Mouse (Mus musculus): Measurements from ENCODE around the gene Kat7. TPM values are rescaled to one million over a fixed set of nuclear protein-coding genes. Genes with fewer than 3 reads are reported as not detected.

Kat7 gene
- polyA plus RNA-seq, 1 experiment from 2014 or later, result 69.6 TPM

- ATAC-seq (replicated peaks), result no peak
- no peak overlapping the region for H3K27ac ChIP-seq
- WGBS, result 71% methylated on average over 2 of the region's 2 CpGs
Measured at GRCm38 (mm10) chr11:95344181-95344580, 34.1 kb upstream of the Kat7 start.

GRCm38 (mm10) chr11:95343180-95343579, 33.1 kb upstream of the Kat7 start:
- Histone ChIP-seq H3K4me2 (no peak overlapping the region), H3K4me3 (no peak overlapping the region), H3K9me3 (no peaks in the 10 kb centered on the region), H3K27ac (no peak overlapping the region), H3K4me1 (0 out of 2 replicates have a peak, but pooled peaks cover 6% of the 10 kb centered on the region), H3K27me3 (replicated peaks) (0 out of 2 replicates have a peak, but pooled peaks cover 4% of the 10 kb centered on the region), H3K36me3 (replicated peaks) (no peaks in the 10 kb centered on the region), H3K9ac (no peak overlapping the region)
- WGBS, result 73% methylated on average over 4 of the region's 4 CpGs
- ATAC-seq (replicated peaks), result no peak

More at GRCm38 (mm10) chr11:95344181-95344580, 34.1 kb upstream of the Kat7 start:
- no peak overlapping the region for H3K4me3 ChIP-seq
- H3K4me2 ChIP-seq, result no peak overlapping the region
- 0 out of 2 replicates have a peak, but pooled peaks cover 5% of the 10 kb centered on the region for H3K4me1 ChIP-seq
- no peaks in the 10 kb centered on the region for H3K36me3 ChIP-seq (replicated peaks)
- no peak overlapping the region for H3K9ac ChIP-seq
- no peaks in the 10 kb centered on the region for H3K9me3 ChIP-seq
- H3K27me3 ChIP-seq (replicated peaks), result no peaks in the 10 kb centered on the region

GRCm38 (mm10) chr11:95340664-95341063, 30.6 kb upstream of the Kat7 start:
- WGBS, result 44% methylated on average over 5 of the region's 5 CpGs
- Histone ChIP-seq H3K4me3 (no peak overlapping the region), H3K4me1 (peaks cover 16% of the 10 kb centered on the region), H3K9ac (no peak overlapping the region), H3K36me3 (replicated peaks) (no peaks in the 10 kb centered on the region), H3K4me2 (no peak overlapping the region), H3K27ac (no peak overlapping the region), H3K9me3 (no peaks in the 10 kb centered on the region), H3K27me3 (replicated peaks) (peaks cover 10% of the 10 kb centered on the region; the same call in 1 of the 2 replicates)
- no peak for ATAC-seq (replicated peaks)

- Histone ChIP-seq H3K4me3 (no peak overlapping the region), H3K4me2 (no peak overlapping the region), H3K27ac (no peak overlapping the region), H3K36me3 (replicated peaks) (no peaks in the 10 kb centered on the region), H3K9me3 (no peaks in the 10 kb centered on the region), H3K9ac (no peak overlapping the region), H3K4me1 (peaks cover 16% of the 10 kb centered on the region), H3K27me3 (replicated peaks) (peaks cover 10% of the 10 kb centered on the region; the same call in 1 of the 2 replicates)
- WGBS, result 71% methylated on average over 1 of the region's 1 CpGs
- ATAC-seq (replicated peaks), result no peak
Measured at GRCm38 (mm10) chr11:95340259-95340658, 30.2 kb upstream of the Kat7 start.

GRCm38 (mm10) chr11:95339471-95340021, 29.5 kb upstream of the Kat7 start:
- Histone ChIP-seq H3K36me3 (replicated peaks) (no peaks in the 10 kb centered on the region), H3K27me3 (replicated peaks) (peaks cover 10% of the 10 kb centered on the region; the same call in 1 of the 2 replicates), H3K4me3 (no peak overlapping the region), H3K9ac (no peak overlapping the region), H3K4me1 (peaks cover 16% of the 10 kb centered on the region), H3K27ac (no peak overlapping the region), H3K9me3 (no peaks in the 10 kb centered on the region), H3K4me2 (peak overlapping the region; percentile 12; the same call in 1 of the 2 replicates)
- WGBS, result 21% methylated on average over 14 of the region's 14 CpGs
- ATAC-seq (replicated peaks), result no peak

- Histone ChIP-seq H3K4me2 (peak overlapping the region; percentile 94), H3K4me1 (peaks cover 16% of the 10 kb centered on the region), H3K27ac (no peak overlapping the region), H3K9ac (no peak overlapping the region), H3K9me3 (no peaks in the 10 kb centered on the region), H3K36me3 (replicated peaks) (no peaks in the 10 kb centered on the region), H3K27me3 (replicated peaks) (peaks cover 10% of the 10 kb centered on the region; the same call in 1 of the 2 replicates), H3K4me3 (peak overlapping the region; percentile 88)
- WGBS, result 39% methylated on average over 9 of the region's 9 CpGs
- ATAC-seq (replicated peaks), result no peak
Measured at GRCm38 (mm10) chr11:95337846-95338342, 27.8 kb upstream of the Kat7 start.

- ATAC-seq (replicated peaks), result peak; percentile 74
- Histone ChIP-seq H3K4me1 (peaks cover 16% of the 10 kb centered on the region), H3K4me3 (peak overlapping the region; percentile 88), H3K27me3 (replicated peaks) (peaks cover 10% of the 10 kb centered on the region; the same call in 1 of the 2 replicates), H3K9me3 (no peaks in the 10 kb centered on the region), H3K9ac (peak overlapping the region; percentile 49), H3K27ac (no peak overlapping the region), H3K36me3 (replicated peaks) (no peaks in the 10 kb centered on the region), H3K4me2 (peak overlapping the region; percentile 94)
- 1% methylated on average over 50 of the region's 50 CpGs for WGBS
Measured at GRCm38 (mm10) chr11:95337129-95337813, 27.2 kb upstream of the Kat7 start.

- no peak within 1 kb of the TSS for H3K27ac ChIP-seq
- no peaks in the 10 kb centered on the region for H3K36me3 ChIP-seq (replicated peaks)
- ATAC-seq (replicated peaks), result peak; percentile 99
- WGBS, result under 1% methylated on average over 19 of the region's 27 CpGs
- H3K9ac ChIP-seq, result peak within 1 kb of the TSS; percentile 49
- peaks cover 16% of the 10 kb centered on the region for H3K4me1 ChIP-seq
- no peaks in the 10 kb centered on the region for H3K9me3 ChIP-seq
- peak within 1 kb of the TSS; percentile 88 for H3K4me3 ChIP-seq
- H3K4me2 ChIP-seq, result peak within 1 kb of the TSS; percentile 94
- H3K27me3 ChIP-seq (replicated peaks), result peaks cover 10% of the 10 kb centered on the region; the same call in 1 of the 2 replicates
Measured at GRCm38 (mm10) chr11:95336568-95337128, 26.6 kb upstream of the Kat7 start, which contains the start of gene Fam117a. Gene Fam117a, plus strand, starts transcription at chr11:95337018.

GRCm38 (mm10) chr11:95334448-95335060, 24.5 kb upstream of the Kat7 start:
- Histone ChIP-seq H3K4me3 (no peak overlapping the region), H3K27ac (no peak overlapping the region), H3K9ac (no peak overlapping the region), H3K4me2 (no peak overlapping the region), H3K27me3 (replicated peaks) (peaks cover 10% of the 10 kb centered on the region; the same call in 1 of the 2 replicates), H3K4me1 (peaks cover 15% of the 10 kb centered on the region), H3K9me3 (no peaks in the 10 kb centered on the region), H3K36me3 (replicated peaks) (no peaks in the 10 kb centered on the region)
- WGBS, result 69% methylated on average over 5 of the region's 5 CpGs
- ATAC-seq (replicated peaks), result no peak

GRCm38 (mm10) chr11:95333805-95334204, 23.8 kb upstream of the Kat7 start:
- H3K27me3 ChIP-seq (replicated peaks), result peaks cover 10% of the 10 kb centered on the region; the same call in 1 of the 2 replicates
- H3K4me2 ChIP-seq, result no peak overlapping the region
- H3K9ac ChIP-seq, result no peak overlapping the region
- H3K9me3 ChIP-seq, result no peaks in the 10 kb centered on the region
- WGBS, result 86% methylated on average over 9 of the region's 9 CpGs
- peaks cover 10% of the 10 kb centered on the region for H3K4me1 ChIP-seq
- H3K27ac ChIP-seq, result no peak overlapping the region
- no peaks in the 10 kb centered on the region for H3K36me3 ChIP-seq (replicated peaks)
- no peak overlapping the region for H3K4me3 ChIP-seq
- no peak for ATAC-seq (replicated peaks)

GRCm38 (mm10) chr11:95333209-95333608, 23.2 kb upstream of the Kat7 start:
- H3K9ac ChIP-seq, result no peak overlapping the region
- H3K4me2 ChIP-seq, result no peak overlapping the region
- ATAC-seq (replicated peaks), result no peak
- 62% methylated on average over 4 of the region's 4 CpGs for WGBS
- peaks cover 10% of the 10 kb centered on the region for H3K4me1 ChIP-seq
- H3K27me3 ChIP-seq (replicated peaks), result peaks cover 7% of the 10 kb centered on the region; the same call in 1 of the 2 replicates
- no peak overlapping the region for H3K27ac ChIP-seq
- H3K36me3 ChIP-seq (replicated peaks), result no peaks in the 10 kb centered on the region
- no peaks in the 10 kb centered on the region for H3K9me3 ChIP-seq
- no peak overlapping the region for H3K4me3 ChIP-seq

- Histone ChIP-seq H3K4me3 (no peak overlapping the region), H3K4me2 (no peak overlapping the region), H3K9ac (no peak overlapping the region), H3K36me3 (replicated peaks) (no peaks in the 10 kb centered on the region), H3K27ac (no peak overlapping the region), H3K9me3 (no peaks in the 10 kb centered on the region), H3K4me1 (no peaks in the 10 kb centered on the region), H3K27me3 (replicated peaks) (no peaks in the 10 kb centered on the region)
- no peak for ATAC-seq (replicated peaks)
- 67% methylated on average over 1 of the region's 1 CpGs for WGBS
Measured at GRCm38 (mm10) chr11:95330662-95331061, 20.6 kb upstream of the Kat7 start.
